Mouse (Mus musculus) spleen, adult 12 weeks (tissue): ENCODE data around the gene Lsm4.

Experiments used
- DNase-seq: peaks from one replicate; pipeline ENCODE4 v3.0.0; 2022; ENCODE audit warnings: low spot score

The Lsm4 gene

DNA sequence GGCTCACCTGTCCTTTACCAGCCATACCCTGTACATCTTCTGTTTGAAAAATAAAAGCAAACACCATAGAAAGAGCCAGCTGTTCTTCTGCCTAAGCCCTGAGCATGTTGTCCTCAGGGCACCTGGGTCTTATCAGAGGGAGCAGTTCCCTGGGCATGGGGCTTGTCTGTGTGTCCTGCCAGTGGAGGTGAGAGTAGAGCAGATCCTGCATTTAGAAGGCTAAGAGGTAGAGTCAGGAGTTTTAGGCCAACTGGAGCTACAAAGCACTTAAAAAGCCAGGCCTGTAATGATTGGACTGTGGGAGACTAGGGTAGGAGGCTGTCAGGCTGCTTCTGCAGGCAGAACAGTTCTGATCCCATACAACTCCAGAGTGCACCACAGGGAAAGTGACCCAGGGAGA is 5.6 kb downstream of the Lsm4 start:
- no peak for DNase-seq

DNA sequence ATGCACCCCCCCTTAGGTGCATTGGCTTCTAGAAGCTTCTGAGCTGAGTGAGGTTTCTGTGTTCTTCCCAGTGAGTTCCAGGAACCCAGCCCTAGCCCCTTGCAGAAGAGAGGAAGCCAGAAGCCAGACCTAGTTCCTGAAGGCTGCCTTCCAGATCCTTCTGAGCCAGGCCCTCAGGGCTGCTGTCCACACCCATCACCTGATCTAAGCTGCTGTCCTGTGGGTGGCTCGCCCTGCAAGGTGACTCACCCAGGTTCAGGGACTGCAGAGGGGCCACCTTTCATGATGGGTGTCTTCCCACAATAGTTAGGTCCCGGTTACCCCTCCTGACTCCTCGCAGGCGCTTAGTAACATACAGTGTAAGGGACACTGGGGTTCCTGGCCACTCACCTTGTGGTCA is 6.4 kb downstream of the Lsm4 start:
- no peak for DNase-seq

- DNase-seq = no peak
Observed at GRCm38 (mm10) chr8:70680039-70680438, 7.0 kb downstream of the Lsm4 start.

DNA sequence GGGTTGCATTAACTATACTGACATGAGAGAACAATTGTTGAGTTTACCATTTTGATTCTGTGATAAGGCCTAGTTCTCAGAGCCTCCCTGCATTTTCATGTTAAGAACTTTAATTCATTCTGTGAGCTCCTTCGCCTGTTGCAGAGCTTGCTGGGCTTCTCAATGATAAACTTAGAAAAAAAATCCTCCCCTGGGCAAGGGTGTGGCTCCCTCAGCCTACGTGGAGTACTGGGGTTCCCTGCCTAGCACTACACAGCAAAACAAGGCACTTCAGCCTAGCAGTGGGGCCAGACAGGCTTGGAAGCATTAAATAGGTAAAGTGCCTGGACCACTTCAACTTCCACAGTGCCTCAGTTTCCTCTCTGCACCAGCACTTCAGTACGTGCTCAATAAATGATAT is 8.4 kb downstream of the Lsm4 start:
- DNase-seq = no peak

GRCm38 (mm10) chr8:70682193-70682592 is 9.1 kb downstream of the Lsm4 start:
- DNase-seq = no peak

DNA sequence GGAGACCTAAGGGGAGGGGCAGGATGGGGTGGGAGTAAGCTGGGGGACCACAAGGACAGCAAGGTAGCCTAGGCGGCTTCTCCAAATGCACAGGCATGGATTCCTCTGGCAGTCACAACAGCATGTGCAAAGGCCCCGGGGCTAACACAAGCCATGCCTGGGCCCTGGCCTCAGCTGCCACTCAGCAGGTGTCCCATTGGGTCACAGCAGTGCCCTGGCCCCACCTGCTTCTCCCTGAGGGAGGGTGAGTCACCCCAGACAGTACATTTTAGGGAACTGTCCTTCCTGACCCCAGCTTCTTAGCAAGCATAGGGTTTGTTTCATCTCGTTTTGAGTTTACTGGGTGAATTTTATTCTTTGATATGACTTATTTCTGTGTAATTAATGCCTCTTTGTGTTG is 9.6 kb downstream of the Lsm4 start:
- no peak for DNase-seq

DNA sequence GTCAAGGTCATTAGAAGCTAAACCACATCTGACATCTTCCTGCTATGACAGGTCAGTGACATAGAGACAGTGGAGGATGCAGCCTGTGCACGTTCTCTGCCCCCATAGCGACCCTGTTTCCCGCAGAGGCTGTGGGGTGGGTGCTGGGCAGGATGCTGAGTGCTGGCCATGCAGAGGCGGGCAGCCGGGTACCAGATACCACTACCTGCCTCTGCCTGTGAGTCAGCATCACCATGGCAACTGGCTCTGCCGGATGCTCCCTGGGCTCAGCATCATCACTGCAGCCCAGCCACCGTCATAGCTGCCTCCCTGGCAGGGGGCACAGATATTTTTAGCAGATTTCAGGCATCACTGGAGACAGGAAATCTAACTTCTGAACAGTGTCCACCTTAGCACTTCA is 11.2 kb downstream of the Lsm4 start:
- no peak for DNase-seq

- DNase-seq = no peak
Observed at GRCm38 (mm10) chr8:70687576-70687975, 14.5 kb downstream of the Lsm4 start.

GRCm38 (mm10) chr8:70688136-70688535 is 15.1 kb downstream of the Lsm4 start:
- DNase-seq = no peak

GRCm38 (mm10) chr8:70689892-70690390 is 16.9 kb downstream of the Lsm4 start:
- no peak for DNase-seq

DNA sequence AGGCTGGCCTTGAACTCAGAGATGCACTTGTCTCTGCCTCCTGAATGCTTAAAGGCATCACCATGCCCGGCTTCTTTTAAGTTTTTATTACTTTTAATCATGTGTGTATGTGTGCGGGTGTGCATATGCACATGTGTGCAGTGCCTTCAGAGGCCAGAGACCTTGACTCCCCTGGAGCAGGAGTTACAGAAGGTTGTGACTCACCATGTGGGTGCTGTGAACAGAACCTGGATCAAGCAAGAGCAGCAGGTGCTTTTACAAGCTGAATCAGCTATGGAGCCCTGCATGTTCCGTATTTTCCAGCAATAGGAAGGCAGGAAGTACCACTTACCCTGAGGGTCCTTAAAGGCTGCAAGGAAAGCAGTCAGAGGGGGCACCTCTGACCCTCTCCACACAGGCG is 18.2 kb downstream of the Lsm4 start:
- no peak for DNase-seq

DNA sequence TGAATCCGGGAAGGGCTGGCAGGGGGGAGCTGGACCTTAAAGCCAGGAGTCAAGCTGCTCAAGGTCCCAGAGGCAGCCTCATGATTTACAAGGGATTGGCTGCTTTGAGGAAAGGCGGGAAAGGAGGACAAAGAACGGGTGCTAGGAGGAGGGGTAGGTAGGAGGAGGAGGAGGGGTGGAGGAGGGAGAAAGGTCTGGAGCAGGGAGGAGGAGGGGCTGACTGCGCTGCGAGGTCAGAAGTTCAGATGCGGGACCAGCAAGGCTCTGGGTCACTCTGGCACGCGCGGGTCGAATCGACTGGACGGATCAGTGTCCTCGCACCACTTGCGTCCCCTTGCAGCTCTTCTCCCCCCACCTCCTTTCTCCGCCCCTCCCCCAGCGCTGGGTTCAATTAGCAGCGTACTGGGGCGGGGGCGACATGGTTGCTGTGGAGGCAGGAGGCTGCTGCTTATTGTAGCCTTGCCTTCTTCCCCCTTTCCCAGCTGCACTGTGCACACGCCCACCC is 18.7 kb downstream of the Lsm4 start:
- DNase-seq = no peak

DNA sequence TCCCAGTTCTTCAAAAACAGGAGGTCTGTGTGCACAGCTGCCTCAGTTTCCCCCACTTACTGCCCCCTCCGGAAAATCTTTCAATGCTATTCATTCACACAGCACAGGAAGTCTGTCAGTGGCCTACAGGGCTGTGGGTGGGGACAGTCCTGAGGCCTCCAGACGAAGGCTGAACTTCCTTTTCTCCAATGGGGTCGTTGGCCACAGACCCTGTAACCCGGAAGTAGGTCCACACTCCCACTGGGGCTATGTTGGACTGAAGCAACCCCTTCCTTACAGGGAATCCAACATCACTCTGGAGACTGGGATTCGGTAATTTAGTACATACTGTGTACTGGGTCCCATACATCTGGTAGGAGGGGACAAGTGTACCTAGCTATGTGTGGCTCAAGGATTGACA is 20.6 kb downstream of the Lsm4 start:
- DNase-seq = no peak

- no peak for DNase-seq
Observed at GRCm38 (mm10) chr8:70695318-70696018, 22.4 kb downstream of the Lsm4 start.

GRCm38 (mm10) chr8:70696019-70696885 is 23.2 kb downstream of the Lsm4 start:
- peak; percentile 55 for DNase-seq

DNA sequence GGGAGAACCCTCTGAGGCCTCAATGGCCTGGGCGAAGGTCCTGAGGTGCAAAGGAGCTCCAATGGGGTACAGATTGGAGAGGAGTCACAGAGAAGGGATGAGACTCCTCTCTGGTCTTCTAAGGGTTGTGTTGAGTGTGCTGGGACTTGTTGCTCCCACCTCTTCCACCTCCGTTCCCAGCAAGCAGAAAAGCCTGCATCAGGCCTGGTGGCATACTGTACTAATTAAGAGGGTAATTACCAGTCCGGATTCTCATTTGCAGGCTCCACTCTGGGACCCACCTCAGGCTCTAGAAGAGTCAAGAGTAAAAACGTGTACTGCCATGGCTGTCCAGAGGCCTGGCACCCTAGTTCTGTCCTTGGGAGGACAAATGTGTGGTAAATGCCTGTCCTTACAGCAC is 23.9 kb downstream of the Lsm4 start:
- no peak for DNase-seq

DNA sequence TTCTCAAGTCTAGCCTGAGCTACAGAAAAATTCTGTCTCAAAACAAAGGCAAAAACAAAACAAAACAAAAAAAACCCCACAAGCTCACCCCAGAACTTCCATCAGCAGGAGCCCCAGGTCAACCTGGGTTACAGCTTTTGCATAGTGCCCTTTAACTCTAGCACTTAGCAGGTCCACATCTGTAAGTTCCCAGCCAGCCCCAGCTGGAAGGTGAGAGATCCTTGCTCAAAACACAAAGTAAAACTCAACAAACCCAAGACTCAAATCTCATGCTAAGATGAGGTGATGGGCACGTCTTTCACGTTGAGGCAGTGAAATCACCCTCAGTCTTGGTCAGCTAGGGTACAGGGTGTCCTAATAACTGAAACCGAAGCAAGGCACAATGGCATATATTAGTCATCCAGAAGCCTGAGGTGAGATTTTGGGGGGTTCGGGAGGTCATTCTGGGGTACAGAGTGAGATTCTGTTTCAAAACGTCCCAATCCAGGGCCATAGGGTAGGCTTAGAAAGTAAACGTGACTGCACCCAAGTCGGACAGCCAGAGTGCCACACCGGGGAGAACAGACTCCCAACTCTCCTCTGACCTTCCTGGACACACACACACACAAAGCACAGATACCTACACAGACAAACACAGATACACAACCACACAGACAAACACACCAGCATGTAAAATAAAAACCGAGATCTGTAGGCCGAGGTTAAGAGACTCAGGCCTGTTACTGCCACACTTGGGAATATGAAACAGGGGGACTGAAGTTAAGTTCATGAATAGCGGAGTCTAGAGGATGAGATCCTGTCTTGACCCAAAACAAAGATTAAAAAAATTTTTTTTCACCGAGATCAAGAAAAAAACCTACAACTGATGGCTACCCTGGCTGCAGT is 24.6 kb downstream of the Lsm4 start:
- no peak for DNase-seq

DNA sequence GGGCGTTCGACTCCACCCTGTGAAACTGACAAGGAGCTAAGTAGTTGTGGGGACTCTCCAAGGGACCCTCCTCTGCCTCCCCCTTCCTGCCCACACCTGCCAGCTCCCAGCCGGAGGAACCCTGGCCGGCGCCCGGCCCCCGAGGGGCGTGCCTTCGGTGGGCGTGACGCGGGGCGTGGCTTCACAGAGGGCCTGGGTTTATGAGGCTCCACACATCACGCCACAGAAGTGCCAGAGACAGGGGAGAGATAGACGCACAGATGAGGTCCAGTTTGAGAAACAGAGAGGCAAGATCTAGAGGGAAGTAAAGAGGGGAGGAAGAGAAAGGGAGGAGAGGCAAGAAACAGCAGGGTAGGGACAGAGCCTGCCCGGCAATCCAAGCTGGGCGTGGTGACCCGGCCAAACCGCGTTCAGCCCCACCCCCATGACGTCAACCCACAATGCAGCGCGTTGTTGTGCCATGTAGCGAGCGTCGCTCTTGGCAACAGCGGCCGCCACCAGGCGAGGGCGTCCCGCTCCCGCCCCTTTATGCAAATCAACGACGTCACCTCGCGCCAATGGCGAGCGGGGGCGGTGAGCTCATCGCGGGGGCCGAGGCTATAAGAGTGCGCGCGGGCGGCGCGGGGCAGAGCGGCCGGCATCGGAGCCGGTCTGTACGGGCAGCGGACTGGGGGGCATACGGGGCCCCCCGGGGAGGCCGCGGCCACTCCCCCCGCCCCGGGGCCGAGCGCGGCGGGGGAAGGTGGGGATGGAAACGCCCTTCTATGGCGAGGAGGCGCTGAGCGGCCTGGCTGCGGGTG is 25.5 kb downstream of the Lsm4 start, which contains the start of gene Jund:
TSS of gene Jund (plus strand) at position 640 of the 800 bp plus-strand sequence.
- DNase-seq = peak; percentile 100

DNA sequence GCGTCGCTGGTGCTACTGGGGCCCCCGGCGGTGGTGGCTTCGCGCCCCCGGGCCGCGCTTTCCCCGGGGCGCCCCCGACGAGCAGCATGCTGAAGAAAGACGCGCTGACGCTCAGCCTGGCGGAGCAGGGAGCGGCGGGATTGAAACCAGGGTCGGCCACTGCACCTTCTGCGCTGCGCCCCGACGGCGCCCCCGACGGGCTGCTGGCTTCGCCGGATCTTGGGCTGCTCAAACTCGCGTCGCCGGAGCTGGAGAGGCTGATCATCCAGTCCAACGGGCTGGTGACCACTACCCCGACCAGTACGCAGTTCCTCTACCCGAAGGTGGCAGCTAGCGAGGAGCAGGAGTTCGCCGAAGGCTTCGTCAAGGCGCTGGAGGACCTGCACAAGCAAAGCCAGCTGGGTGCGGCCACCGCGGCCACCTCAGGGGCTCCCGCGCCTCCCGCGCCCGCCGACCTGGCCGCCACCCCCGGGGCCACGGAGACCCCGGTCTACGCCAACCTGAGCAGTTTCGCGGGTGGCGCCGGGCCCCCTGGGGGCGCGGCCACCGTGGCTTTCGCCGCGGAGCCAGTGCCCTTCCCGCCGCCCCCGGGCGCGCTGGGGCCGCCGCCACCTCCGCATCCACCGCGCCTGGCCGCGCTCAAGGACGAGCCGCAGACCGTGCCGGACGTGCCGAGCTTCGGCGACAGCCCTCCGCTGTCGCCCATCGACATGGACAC is 26.2 kb downstream of the Lsm4 start:
- no peak for DNase-seq

GRCm38 (mm10) chr8:70699834-70700554 is 26.9 kb downstream of the Lsm4 start:
- DNase-seq = peak; percentile 76
